Mouse (Mus musculus): ENCODE measurements around the gene Atg9b. TPM values are rescaled to one million over a fixed set of nuclear protein-coding genes. Genes with fewer than 3 reads are reported as not detected.

Atg9b gene
- polyA plus RNA-seq, 1 experiment from 2014 or later = 1.9 TPM

GRCm38 (mm10) chr5:24337821-24338220 is 54.1 kb downstream of the Atg9b start:
- Histone ChIP-seq H3K27ac (ENCODE audit: low read length) (no peak overlapping the region), H3K9ac (replicated peaks; ENCODE audit: low read depth, low read length) (no peak overlapping the region), H3K36me3 (ENCODE audit: control insufficient read depth, insufficient read depth) (no peaks in the 10 kb centered on the region), H3K4me2 (ENCODE audit: low read length) (no peak overlapping the region), H3K4me3 (replicated peaks; ENCODE audit: low read length) (no peak overlapping the region), H3K9me3 (ENCODE audit: control insufficient read depth, low read length) (no peaks in the 10 kb centered on the region), H3K27me3 (replicated peaks; ENCODE audit: control insufficient read depth, insufficient read depth, low read length) (no peaks in the 10 kb centered on the region), H3K4me1 (replicated peaks; ENCODE audit: control insufficient read depth, insufficient read depth, low read length) (0 out of 2 replicates have a peak, but pooled peaks cover 7% of the 10 kb centered on the region)
- no peak for ATAC-seq
- 73% methylated on average over 2 of the region's 2 CpGs for WGBS

GRCm38 (mm10) chr5:24337366-24337765 is 54.6 kb downstream of the Atg9b start:
- H3K4me2 ChIP-seq (ENCODE audit: low read length) = no peak overlapping the region
- H3K27me3 ChIP-seq (replicated peaks; ENCODE audit: control insufficient read depth, insufficient read depth, low read length) = no peaks in the 10 kb centered on the region
- H3K4me3 ChIP-seq (replicated peaks; ENCODE audit: low read length) = no peak overlapping the region
- H3K4me1 ChIP-seq (replicated peaks; ENCODE audit: control insufficient read depth, insufficient read depth, low read length) = 0 out of 2 replicates have a peak, but pooled peaks cover 7% of the 10 kb centered on the region
- H3K9me3 ChIP-seq (ENCODE audit: control insufficient read depth, low read length) = no peaks in the 10 kb centered on the region
- no peak overlapping the region for H3K9ac ChIP-seq (replicated peaks; ENCODE audit: low read depth, low read length)
- 41% methylated on average over 9 of the region's 9 CpGs for WGBS
- no peaks in the 10 kb centered on the region for H3K36me3 ChIP-seq (ENCODE audit: control insufficient read depth, insufficient read depth)
- H3K27ac ChIP-seq (ENCODE audit: low read length) = no peak overlapping the region
- ATAC-seq = no peak

GRCm38 (mm10) chr5:24335888-24336511 is 55.9 kb downstream of the Atg9b start:
- Histone ChIP-seq H3K9me3 (ENCODE audit: control insufficient read depth, low read length) (no peaks in the 10 kb centered on the region), H3K27me3 (replicated peaks; ENCODE audit: control insufficient read depth, insufficient read depth, low read length) (no peaks in the 10 kb centered on the region), H3K27ac (ENCODE audit: low read length) (no peak overlapping the region), H3K4me1 (replicated peaks; ENCODE audit: control insufficient read depth, insufficient read depth, low read length) (0 out of 2 replicates have a peak, but pooled peaks cover 7% of the 10 kb centered on the region), H3K4me2 (ENCODE audit: low read length) (no peak overlapping the region), H3K4me3 (replicated peaks; ENCODE audit: low read length) (no peak overlapping the region), H3K9ac (replicated peaks; ENCODE audit: low read depth, low read length) (no peak overlapping the region), H3K36me3 (ENCODE audit: control insufficient read depth, insufficient read depth) (no peaks in the 10 kb centered on the region)
- WGBS = 6% methylated on average over 3 of the region's 3 CpGs
- peak; percentile 84 for ATAC-seq

- Histone ChIP-seq H3K36me3 (ENCODE audit: control insufficient read depth, insufficient read depth) (no peaks in the 10 kb centered on the region), H3K9ac (replicated peaks; ENCODE audit: low read depth, low read length) (no peak overlapping the region), H3K4me3 (replicated peaks; ENCODE audit: low read length) (no peak overlapping the region), H3K4me1 (replicated peaks; ENCODE audit: control insufficient read depth, insufficient read depth, low read length) (peaks cover 9% of the 10 kb centered on the region), H3K27ac (ENCODE audit: low read length) (no peak overlapping the region), H3K27me3 (replicated peaks; ENCODE audit: control insufficient read depth, insufficient read depth, low read length) (no peaks in the 10 kb centered on the region), H3K9me3 (ENCODE audit: control insufficient read depth, low read length) (no peaks in the 10 kb centered on the region), H3K4me2 (ENCODE audit: low read length) (no peak overlapping the region)
- no peak for ATAC-seq
- WGBS = 67% methylated on average over 3 of the region's 3 CpGs
Observed at GRCm38 (mm10) chr5:24334749-24335148, 57.2 kb downstream of the Atg9b start.

Other genes starting within 250 kb of the Atg9b start
- gene Nupl2, start 227.2 kb downstream of the Atg9b start, polyA plus RNA-seq (2015; fragmentation: Nextera tagmentation; extraction: Ambion mirVana) = 14.4 and 16.7 TPM in 2 replicates
- 4.7 and 6.2 TPM in 2 replicates for gene Kcnh2, start 40.5 kb downstream of the Atg9b start, polyA plus RNA-seq (2015; fragmentation: Nextera tagmentation; extraction: Ambion mirVana)
- gene Nos3, start 27.3 kb downstream of the Atg9b start, polyA plus RNA-seq (2015; fragmentation: Nextera tagmentation; extraction: Ambion mirVana) = 7.5 and 9.9 TPM in 2 replicates
- 46.1 and 58.1 TPM in 2 replicates for gene Abcb8, start 1.5 kb upstream of the Atg9b start, polyA plus RNA-seq (2015; fragmentation: Nextera tagmentation; extraction: Ambion mirVana)
- gene Asic3, start 21.2 kb upstream of the Atg9b start, polyA plus RNA-seq (2015; fragmentation: Nextera tagmentation; extraction: Ambion mirVana) = 0.14 and 0.36 TPM in 2 replicates
- 106 and 127 TPM in 2 replicates for gene Cdk5, start 31.4 kb upstream of the Atg9b start, polyA plus RNA-seq (2015; fragmentation: Nextera tagmentation; extraction: Ambion mirVana)
- 19.1 and 23.9 TPM in 2 replicates for gene Slc4a2, start 31.7 kb upstream of the Atg9b start, polyA plus RNA-seq (2015; fragmentation: Nextera tagmentation; extraction: Ambion mirVana)
- 92.2 and 96.3 TPM in 2 replicates for gene Fastk, start 53.1 kb upstream of the Atg9b start, polyA plus RNA-seq (2015; fragmentation: Nextera tagmentation; extraction: Ambion mirVana)
- 37.3 and 45.4 TPM in 2 replicates for gene Tmub1, start 55.7 kb upstream of the Atg9b start, polyA plus RNA-seq (2015; fragmentation: Nextera tagmentation; extraction: Ambion mirVana)
- 57.0 and 58.6 TPM in 2 replicates for gene Agap3, start 60.0 kb upstream of the Atg9b start, polyA plus RNA-seq (2015; fragmentation: Nextera tagmentation; extraction: Ambion mirVana)
- 0.45 and 1.3 TPM in 2 replicates for gene Gbx1, start 135.1 kb upstream of the Atg9b start, polyA plus RNA-seq (2015; fragmentation: Nextera tagmentation; extraction: Ambion mirVana)
- 0.09 and 0.11 TPM in 2 replicates for gene Asb10, start 148.8 kb upstream of the Atg9b start, polyA plus RNA-seq (2015; fragmentation: Nextera tagmentation; extraction: Ambion mirVana)
- gene 4931409K22Rik, start 164.7 kb upstream of the Atg9b start, polyA plus RNA-seq (2015; fragmentation: Nextera tagmentation; extraction: Ambion mirVana) = 0.26 and 0.35 TPM in 2 replicates
- 107 and 109 TPM in 2 replicates for gene Abcf2, start 185.3 kb upstream of the Atg9b start, polyA plus RNA-seq (2015; fragmentation: Nextera tagmentation; extraction: Ambion mirVana)
- gene Chpf2, start 194.6 kb upstream of the Atg9b start, polyA plus RNA-seq (2015; fragmentation: Nextera tagmentation; extraction: Ambion mirVana) = 20.5 and 20.8 TPM in 2 replicates
- 156 and 181 TPM in 2 replicates for gene Smarcd3, start 232.3 kb upstream of the Atg9b start, polyA plus RNA-seq (2015; fragmentation: Nextera tagmentation; extraction: Ambion mirVana)

All from forebrain, embryonic 16.5 days (tissue).